Mouse (Mus musculus): Measurements from ENCODE around the gene Slc39a7.

- TF ChIP-seq POLR2A (IDR thresholded peaks at IDR 0.05; ENCODE audit: extremely low read depth, insufficient read depth, low read length) (no peak), CTCF (IDR thresholded peaks at IDR 0.05; ENCODE audit: extremely low read depth, insufficient read depth, low read length) (no peak)
Measured at GRCm38 (mm10) chr17:34068864-34069263, 37.4 kb upstream of the Slc39a7 start.

All from cortical plate, adult 2 months (tissue).